Mouse (Mus musculus) lung, postnatal 0 days (tissue): ENCODE results near the gene Slc11a2. TPM values are rescaled to one million over a fixed set of nuclear protein-coding genes. Genes with fewer than 3 reads are reported as not detected.

Source experiments
- ATAC-seq: fragments of 200-750 bp; cut with Nextera tagmentation; 2 replicates; pipeline ENCODE4 v1.8.0; 2017; ENCODE audit warnings: moderate library complexity
- DNase-seq: peaks from one replicate; pipeline ENCODE4 v3.0.0-alpha.2; 2016; ENCODE audit warnings: low spot score
- H3K27ac ChIP-seq: fragments of 300-500 bp; sonication (generic); 2 replicates; pipeline ENCODE4 v1.5.1; 2014; ENCODE audit warnings: antibody characterized with exemption, mild to moderate bottlenecking, low read length, mixed read lengths
- H3K27me3 ChIP-seq: fragments of 300-500 bp; sonication (generic); replicated peaks from 2 replicates; pipeline ENCODE4 v1.6.1; 2014; ENCODE audit warnings: low read length, mixed read lengths; ENCODE audit not compliant: insufficient read depth
- H3K36me3 ChIP-seq: fragments of 300-500 bp; sonication (generic); 2 replicates; pipeline ENCODE4 v1.6.1; 2014; ENCODE audit warnings: low read length, mixed read lengths; ENCODE audit not compliant: insufficient read depth
- H3K4me1 ChIP-seq: fragments of 300-500 bp; sonication (generic); 2 replicates; pipeline ENCODE4 v1.6.1; 2014; ENCODE audit warnings: antibody characterized with exemption, low read depth, low read length, mixed read lengths; ENCODE audit not compliant: insufficient read depth
- H3K4me2 ChIP-seq: fragments of 300-500 bp; sonication (generic); replicated peaks from 2 replicates; pipeline ENCODE4 v1.6.1; 2014; ENCODE audit warnings: low read depth, mild to moderate bottlenecking, low read length, moderate library complexity, mixed read lengths
- H3K4me3 ChIP-seq: fragments of 300-500 bp; sonication (generic); 2 replicates; pipeline ENCODE4 v1.5.1; 2014; ENCODE audit warnings: low read depth, low read length
- H3K9ac ChIP-seq: fragments of 300-500 bp; sonication (generic); replicated peaks from 2 replicates; pipeline ENCODE4 v1.6.1; 2014; ENCODE audit warnings: low read depth, mild to moderate bottlenecking
- H3K9me3 ChIP-seq: fragments of 300-500 bp; sonication (generic); 2 replicates; pipeline ENCODE4 v1.6.1; 2016; ENCODE audit warnings: low read length, mixed read lengths
- CTCF ChIP-seq: IDR thresholded peaks from 2 replicates; pipeline ENCODE4 v1.5.1; 2016; ENCODE audit warnings: antibody characterized with exemption, mild to moderate bottlenecking
- EP300 ChIP-seq: IDR thresholded peaks from 2 replicates; pipeline ENCODE4 v1.6.1; 2016; ENCODE audit warnings: antibody characterized with exemption, mild to moderate bottlenecking, control low read depth
- WGBS: fragments of 180-500 bp; shearing (Covaris S2); extraction: QIAGEN DNeasy Blood & Tissue Kit; methylation state at CpG from one replicate; pipeline ENCODE4 v1.1.7; 2014; 5-methylcytosine and 5-hydroxymethylcytosine counted together
- polyA plus RNA-seq: library from polyadenylated mRNA; unstranded; fragments of >200 nt; fragmentation: Nextera tagmentation; extraction: Ambion mirVana; gene quantifications from 2 replicates; pipeline ENCODE4 v1.2.1, GENCODE M21; 2015

Slc11a2 gene
- polyA plus RNA-seq, 1 experiment from 2014 or later, result 16.1 TPM

- Histone ChIP-seq H3K27me3 (no peaks in the 10 kb centered on the region), H3K36me3 (peaks cover 37% of the 10 kb centered on the region; the same call in 1 of the 2 replicates), H3K9ac (no peak overlapping the region), H3K4me3 (no peak overlapping the region), H3K27ac (no peak overlapping the region), H3K4me1 (no peaks in the 10 kb centered on the region), H3K9me3 (no peaks in the 10 kb centered on the region), H3K4me2 (no peak overlapping the region)
- DNase-seq (no peak), ATAC-seq (no peak)
- no peak for TF ChIP-seq CTCF
- TF ChIP-seq EP300, result no peak
- 78% methylated on average over 14 of the region's 14 CpGs for WGBS
These were observed 22.5 kb downstream of the Slc11a2 start for GRCm38 (mm10) chr15:100402347-100402746.

- TF ChIP-seq EP300, result no peak
- Histone ChIP-seq H3K36me3 (peaks cover 38% of the 10 kb centered on the region; the same call in 1 of the 2 replicates), H3K4me3 (no peak overlapping the region), H3K9ac (no peak overlapping the region), H3K9me3 (no peaks in the 10 kb centered on the region), H3K4me1 (no peaks in the 10 kb centered on the region), H3K27me3 (no peaks in the 10 kb centered on the region), H3K4me2 (no peak overlapping the region), H3K27ac (no peak overlapping the region)
- DNase-seq, result no peak
- WGBS, result 90% methylated on average over 4 of the region's 4 CpGs
- ATAC-seq, result no peak
These were observed 23.1 kb downstream of the Slc11a2 start for GRCm38 (mm10) chr15:100401811-100402210.

- 88% methylated on average over 16 of the region's 16 CpGs for WGBS
- Histone ChIP-seq H3K4me1 (no peaks in the 10 kb centered on the region), H3K27me3 (no peaks in the 10 kb centered on the region), H3K36me3 (peaks cover 42% of the 10 kb centered on the region), H3K4me2 (no peak overlapping the region), H3K9me3 (no peaks in the 10 kb centered on the region), H3K4me3 (no peak overlapping the region), H3K27ac (no peak overlapping the region), H3K9ac (no peak overlapping the region)
- no peak for TF ChIP-seq EP300
- TF ChIP-seq CTCF, result no peak
- no peak for DNase-seq
- ATAC-seq, result no peak
These were observed 24.2 kb downstream of the Slc11a2 start for GRCm38 (mm10) chr15:100400592-100401250.

GRCm38 (mm10) chr15:100395561-100395960 lies 29.3 kb downstream of the Slc11a2 start:
- no peak overlapping the region for H3K4me2 ChIP-seq
- H3K27me3 ChIP-seq, result no peaks in the 10 kb centered on the region
- no peak overlapping the region for H3K4me3 ChIP-seq
- H3K36me3 ChIP-seq, result peaks cover 41% of the 10 kb centered on the region
- no peaks in the 10 kb centered on the region for H3K4me1 ChIP-seq
- H3K9ac ChIP-seq, result no peak overlapping the region
- WGBS, result 98% methylated on average over 3 of the region's 3 CpGs
- H3K9me3 ChIP-seq, result no peaks in the 10 kb centered on the region
- no peak overlapping the region for H3K27ac ChIP-seq
- no peak for TF ChIP-seq EP300
- peak; percentile 22; the same call in 1 of the 2 replicates for TF ChIP-seq CTCF
- no peak for ATAC-seq
- no peak for DNase-seq

GRCm38 (mm10) chr15:100393016-100393415 lies 31.9 kb downstream of the Slc11a2 start:
- Histone ChIP-seq H3K27me3 (no peaks in the 10 kb centered on the region), H3K4me2 (no peak overlapping the region), H3K4me1 (no peaks in the 10 kb centered on the region), H3K36me3 (peaks cover 26% of the 10 kb centered on the region), H3K9me3 (no peaks in the 10 kb centered on the region), H3K27ac (no peak overlapping the region), H3K4me3 (no peak overlapping the region), H3K9ac (no peak overlapping the region)
- no peak for DNase-seq
- TF ChIP-seq CTCF (no peak), EP300 (no peak)
- WGBS, result 80% methylated on average over 11 of the region's 11 CpGs
- ATAC-seq, result no peak

- H3K27me3 ChIP-seq, result no peaks in the 10 kb centered on the region
- H3K9me3 ChIP-seq, result no peaks in the 10 kb centered on the region
- H3K36me3 ChIP-seq, result peaks cover 18% of the 10 kb centered on the region
- H3K4me2 ChIP-seq, result no peak overlapping the region
- 60% methylated on average over 7 of the region's 7 CpGs for WGBS
- H3K4me1 ChIP-seq, result no peaks in the 10 kb centered on the region
- no peak for ATAC-seq
- no peak for DNase-seq
- TF ChIP-seq CTCF (no peak), EP300 (no peak)
- H3K4me3 ChIP-seq, result no peak overlapping the region
- no peak overlapping the region for H3K27ac ChIP-seq
- no peak overlapping the region for H3K9ac ChIP-seq
These were observed 33.3 kb downstream of the Slc11a2 start for GRCm38 (mm10) chr15:100391599-100391998.
